8 mouse cellular contexts compared by ENCODE assay signal in the genomic region with DNA sequence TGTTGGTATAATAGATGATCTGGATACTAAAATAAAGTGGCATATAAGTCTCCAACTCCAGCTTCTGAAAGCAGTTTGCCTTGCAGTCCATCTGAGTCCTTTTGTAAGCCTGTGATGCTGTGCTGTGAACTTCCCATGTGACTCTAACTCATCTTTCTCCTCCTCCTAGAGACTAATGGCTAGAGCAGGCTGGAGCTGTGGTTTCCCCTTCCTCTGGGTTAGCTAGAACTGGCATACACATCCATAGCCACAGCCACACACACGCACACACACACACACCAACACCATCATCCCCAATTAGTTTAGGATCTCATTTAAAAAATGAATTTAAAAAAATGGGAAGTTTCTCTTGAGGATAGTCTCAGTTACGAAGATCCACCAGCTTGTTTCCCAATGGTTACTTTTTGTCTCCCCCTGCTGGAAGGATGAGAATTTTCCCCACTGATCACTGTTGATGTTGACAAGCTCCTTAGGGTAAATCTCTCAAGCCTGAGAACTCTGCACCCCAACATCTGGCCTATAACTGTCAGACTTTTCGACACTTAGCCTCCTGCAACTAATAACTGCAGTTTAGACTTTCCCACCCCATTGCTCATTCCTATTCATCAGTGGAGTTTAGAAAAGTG.
DNase-seq lines count a peak whose midpoint lies in the region; ATAC-seq and TF ChIP-seq lines count a peak whose summit lies in the region.

No protein-coding gene starts in this region.

- H3K4me3 ChIP-seq in hindbrain, embryonic 10.5 days: no peak overlapping the region
- H3K4me3 ChIP-seq in hindbrain, embryonic 13.5 days: no peak overlapping the region
- no peak overlapping the region for H3K4me3 ChIP-seq in heart, postnatal 0 days (ENCODE audit: low read depth, low read length)

- WGBS in hindbrain, embryonic 10.5 days: 52% methylated on average over 3 of the region's 3 CpGs
- WGBS in hindbrain, embryonic 13.5 days: 37% methylated on average over 3 of the region's 3 CpGs
- 25% methylated on average over 3 of the region's 3 CpGs for WGBS in heart, postnatal 0 days

- H3K4me2 ChIP-seq in hindbrain, embryonic 13.5 days: no peak overlapping the region
- H3K4me2 ChIP-seq in heart, postnatal 0 days (ENCODE audit: low read depth, low read length): peak overlapping the region; percentile 38

- H3K4me1 ChIP-seq in hindbrain, embryonic 10.5 days (replicated peaks): no peaks in the 10 kb centered on the region
- no peaks in the 10 kb centered on the region for H3K4me1 ChIP-seq in hindbrain, embryonic 13.5 days (replicated peaks)
- H3K4me1 ChIP-seq in heart, postnatal 0 days (ENCODE audit: control insufficient read depth, insufficient read depth): no peaks in the 10 kb centered on the region

- no peak; the same call in 1 of the 2 replicates for ATAC-seq in hindbrain, embryonic 13.5 days (ENCODE audit: low FRiP score)
- ATAC-seq in CD4-positive, CD25-positive, alpha-beta regulatory T cell, adult 4 months: peak; percentile 83
- ATAC-seq in heart, postnatal 0 days (ENCODE audit: insufficient read depth, low read depth): no peak

- intact Hi-C loops in left cerebral cortex, postnatal 10 days (cut with DNase I): loop anchor here (5.0 kb wide), 1 partner anchor 1324 kb away; no protein-coding TSS in a partner anchor

- TF ChIP-seq CTCF in heart, postnatal 0 days (IDR thresholded peaks at IDR 0.05; ENCODE audit: low read depth): peak; percentile 62

- H3K27ac ChIP-seq in hindbrain, embryonic 10.5 days: no peak overlapping the region
- no peak overlapping the region for H3K27ac ChIP-seq in hindbrain, embryonic 13.5 days
- no peak overlapping the region for H3K27ac ChIP-seq in heart, postnatal 0 days (ENCODE audit: low read depth)

- no peaks in the 10 kb centered on the region for H3K27me3 ChIP-seq in hindbrain, embryonic 10.5 days (ENCODE audit: insufficient read depth, poor library complexity, severe bottlenecking)
- no peaks in the 10 kb centered on the region for H3K27me3 ChIP-seq in hindbrain, embryonic 13.5 days
- H3K27me3 ChIP-seq in heart, postnatal 0 days (ENCODE audit: control insufficient read depth, insufficient read depth, low read length): no peaks in the 10 kb centered on the region

- peak; percentile 37 for DNase-seq in hindbrain, embryonic 10.5 days (ENCODE audit: low spot score)
- DNase-seq in c-Kit-positive CD71-negative TER-119-negative erythroid progenitor cells, embryonic 14.5 days (ENCODE audit: low read depth): peak; percentile 16
- peak; percentile 26 for DNase-seq in heart, postnatal 0 days (ENCODE audit: low spot score)
- peak; percentile 9 to 14 for DNase-seq in left cerebral cortex, postnatal 10 days (ENCODE audit: extremely low spot score in 1 of 2, low spot score in 2 of 2)
- peak; percentile 67 for DNase-seq in retina, embryonic 14.5 days (ENCODE audit: low spot score)
- DNase-seq in spleen, postnatal 14 days (ENCODE audit: low spot score in 2 of 2): no peak

- H3K36me3 ChIP-seq in hindbrain, embryonic 10.5 days: no peaks in the 10 kb centered on the region
- H3K36me3 ChIP-seq in hindbrain, embryonic 13.5 days: no peaks in the 10 kb centered on the region
- H3K36me3 ChIP-seq in heart, postnatal 0 days (replicated peaks; ENCODE audit: control insufficient read depth, insufficient read depth, low read length): no peaks in the 10 kb centered on the region

- no peak overlapping the region for H3K9ac ChIP-seq in hindbrain, embryonic 13.5 days
- no peak overlapping the region for H3K9ac ChIP-seq in heart, postnatal 0 days (replicated peaks; ENCODE audit: low read depth, low read length)

- H3K9me3 ChIP-seq in hindbrain, embryonic 10.5 days: no peaks in the 10 kb centered on the region
- H3K9me3 ChIP-seq in hindbrain, embryonic 13.5 days: no peaks in the 10 kb centered on the region
- no peaks in the 10 kb centered on the region for H3K9me3 ChIP-seq in heart, postnatal 0 days (replicated peaks; ENCODE audit: control insufficient read depth, low read length)

- TF ChIP-seq EP300 in heart, postnatal 0 days (IDR thresholded peaks at IDR 0.05; ENCODE audit: low read depth): no peak

Comparison
In these comparisons a context has a peak if more than half of its experiments do, and no peak if none do; other contexts are left out.
1. DNase-seq: peak in hindbrain, embryonic 10.5 days (single experiment), c-Kit-positive CD71-negative TER-119-negative erythroid progenitor cells, embryonic 14.5 days (single experiment), heart, postnatal 0 days (single experiment), left cerebral cortex, postnatal 10 days (2 of 2) and retina, embryonic 14.5 days (single experiment); none in spleen, postnatal 14 days (0 of 2).